Mouse (Mus musculus) hindbrain, embryonic 14.5 days (tissue): ENCODE results near the gene Slc26a1. TPM values are rescaled to one million over a fixed set of nuclear protein-coding genes. Genes with fewer than 3 reads are reported as not detected.

Experiments used
- ATAC-seq: fragments of 200-750 bp; cut with Nextera tagmentation; 2 replicates; pipeline ENCODE4 v1.8.0; 2017; ENCODE audit warnings: moderate number of reproducible peaks, mild to moderate bottlenecking, moderate TSS enrichment, moderate library complexity; ENCODE audit not compliant: low FRiP score
- DNase-seq: peaks from one replicate; pipeline ENCODE4 v3.0.0-alpha.2; 2015; ENCODE audit warnings: low spot score
- H3K27ac ChIP-seq: fragments of 300-500 bp; sonication (generic); 2 replicates; pipeline ENCODE4 v1.5.1; 2014; ENCODE audit warnings: mild to moderate bottlenecking, moderate library complexity
- H3K27me3 ChIP-seq: fragments of 300-500 bp; sonication (generic); 2 replicates; pipeline ENCODE4 v1.6.1; 2014; ENCODE audit warnings: mild to moderate bottlenecking, low read length, mixed read lengths; ENCODE audit not compliant: control insufficient read depth, insufficient read depth
- H3K36me3 ChIP-seq: fragments of 300-500 bp; sonication (generic); replicated peaks from 2 replicates; pipeline ENCODE4 v1.6.1; 2014; ENCODE audit not compliant: control insufficient read depth, insufficient read depth
- H3K4me1 ChIP-seq: fragments of 300-500 bp; sonication (generic); replicated peaks from 2 replicates; pipeline ENCODE4 v1.6.1; 2014; ENCODE audit warnings: antibody characterized with exemption, low read length, mixed read lengths; ENCODE audit not compliant: control insufficient read depth, insufficient read depth
- H3K4me2 ChIP-seq: fragments of 300-500 bp; sonication (generic); replicated peaks from 2 replicates; pipeline ENCODE4 v1.6.1; 2014; ENCODE audit warnings: mild to moderate bottlenecking, moderate library complexity
- H3K4me3 ChIP-seq: fragments of 300-500 bp; sonication (generic); replicated peaks from 2 replicates; pipeline ENCODE4 v1.5.1; 2014; ENCODE audit warnings: mild to moderate bottlenecking, low read length
- H3K9ac ChIP-seq: fragments of 300-500 bp; sonication (generic); 2 replicates; pipeline ENCODE4 v1.6.1; 2014
- H3K9me3 ChIP-seq: fragments of 300-500 bp; sonication (generic); 2 replicates; pipeline ENCODE4 v1.6.1; 2016; ENCODE audit warnings: low read length; ENCODE audit not compliant: control insufficient read depth
- WGBS: fragments of 180-500 bp; shearing (Covaris S2); extraction: QIAGEN DNeasy Blood & Tissue Kit; methylation state at CpG from one replicate; pipeline ENCODE4 v1.1.7; 2014; 5-methylcytosine and 5-hydroxymethylcytosine counted together
- polyA plus RNA-seq: library from polyadenylated mRNA; unstranded; fragments of >200 nt; fragmentation: Nextera tagmentation; extraction: Ambion mirVana; gene quantifications from 2 replicates; pipeline ENCODE4 v1.2.1, GENCODE M21; 2014

Slc26a1 gene
- polyA plus RNA-seq, 1 experiment from 2014 or later: 3.5 TPM

DNA sequence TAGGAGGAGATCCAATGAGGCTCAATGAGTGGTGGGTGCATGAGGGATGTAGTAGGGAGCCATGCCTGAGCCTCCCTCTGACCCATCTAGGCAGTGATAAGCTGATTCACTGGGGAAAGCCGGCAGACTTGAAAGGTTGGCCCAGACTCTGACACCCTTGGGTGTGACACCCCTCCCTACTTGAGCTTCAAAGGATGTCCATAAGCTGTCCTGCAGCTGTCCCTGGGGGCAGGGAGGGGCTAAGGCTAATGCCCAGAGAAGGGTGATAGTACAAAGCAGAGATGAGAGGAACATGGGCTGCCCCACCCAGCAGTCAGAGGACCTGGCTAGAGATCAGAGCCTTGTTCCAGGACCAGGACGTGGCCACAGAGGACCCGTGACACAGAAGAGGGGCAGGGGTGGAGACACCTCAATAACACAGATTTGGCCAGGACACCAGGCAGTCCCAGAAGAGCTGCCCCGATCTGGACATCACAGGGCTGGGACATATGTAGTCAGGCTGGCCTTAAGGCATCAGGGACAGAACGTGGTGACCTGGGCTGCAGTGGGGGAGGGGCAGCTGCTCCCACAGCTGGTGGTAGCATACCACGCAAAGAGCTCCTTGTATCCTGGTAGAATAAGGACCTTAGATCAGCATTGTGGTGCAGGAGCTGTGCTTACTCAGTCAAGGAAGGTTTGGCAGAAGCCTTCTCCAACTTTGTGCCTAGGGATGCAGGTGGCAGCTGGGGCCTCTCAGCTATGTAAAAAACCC is 33.8 kb upstream of the Slc26a1 start:
- H3K27ac ChIP-seq: no peak overlapping the region
- WGBS: 65% methylated on average over 6 of the region's 6 CpGs
- H3K4me2 ChIP-seq: no peak overlapping the region
- H3K4me1 ChIP-seq: no peaks in the 10 kb centered on the region
- H3K9me3 ChIP-seq: no peaks in the 10 kb centered on the region
- no peak for DNase-seq
- H3K9ac ChIP-seq: no peak overlapping the region
- H3K36me3 ChIP-seq: no peaks in the 10 kb centered on the region; the same call in 1 of the 2 replicates
- no peaks in the 10 kb centered on the region for H3K27me3 ChIP-seq
- no peak overlapping the region for H3K4me3 ChIP-seq
- no peak for ATAC-seq

DNA sequence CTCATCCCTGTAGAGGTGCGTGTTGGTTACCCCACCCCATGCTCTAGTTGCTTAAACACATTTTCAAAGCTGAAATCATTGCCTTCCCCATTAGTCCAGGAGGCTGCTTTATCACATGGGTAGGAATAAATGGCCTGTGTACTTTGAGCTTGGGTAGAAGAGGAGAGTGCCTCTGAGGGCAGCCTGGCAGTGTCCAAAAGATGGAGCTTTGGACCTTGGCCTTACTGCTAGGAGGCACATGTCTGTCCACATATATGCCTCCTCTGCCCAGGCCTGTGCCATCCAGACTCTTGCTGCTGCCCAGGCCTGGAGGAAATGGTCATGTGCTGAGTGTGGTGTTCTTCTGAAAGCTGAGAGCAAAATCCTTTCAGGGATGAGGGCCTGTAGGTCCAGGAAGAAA is 33.0 kb upstream of the Slc26a1 start:
- no peaks in the 10 kb centered on the region for H3K9me3 ChIP-seq
- DNase-seq (no peak), ATAC-seq (no peak)
- H3K4me2 ChIP-seq: no peak overlapping the region
- no peak overlapping the region for H3K4me3 ChIP-seq
- no peak overlapping the region for H3K9ac ChIP-seq
- H3K36me3 ChIP-seq: no peaks in the 10 kb centered on the region; the same call in 1 of the 2 replicates
- no peaks in the 10 kb centered on the region for H3K27me3 ChIP-seq
- H3K27ac ChIP-seq: no peak overlapping the region
- H3K4me1 ChIP-seq: no peaks in the 10 kb centered on the region
- WGBS: 100% methylated on average over 1 of the region's 1 CpGs

DNA sequence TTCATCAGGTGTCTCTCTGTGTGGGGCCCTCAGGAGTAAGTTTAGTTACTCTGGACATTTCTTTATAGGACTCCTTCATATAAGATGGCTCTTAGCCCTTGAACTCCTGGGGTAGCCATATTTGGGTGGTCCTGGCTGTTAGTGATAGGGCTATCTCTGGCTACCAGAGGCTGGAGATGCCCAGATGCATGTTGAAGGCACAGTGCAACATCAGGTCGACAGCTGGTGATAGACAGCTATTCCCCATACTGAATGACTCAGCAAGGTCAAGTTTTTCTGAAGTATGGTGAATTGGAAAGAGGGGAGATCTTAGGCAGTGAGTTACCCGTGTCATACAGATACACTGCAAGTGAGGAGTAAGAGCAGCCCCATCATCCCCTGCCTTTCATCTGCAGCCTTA is 32.4 kb upstream of the Slc26a1 start:
- no peak overlapping the region for H3K4me2 ChIP-seq
- no peaks in the 10 kb centered on the region for H3K27me3 ChIP-seq
- no peak overlapping the region for H3K27ac ChIP-seq
- H3K9ac ChIP-seq: no peak overlapping the region
- no peak for DNase-seq
- no peaks in the 10 kb centered on the region; the same call in 1 of the 2 replicates for H3K36me3 ChIP-seq
- no peak for ATAC-seq
- H3K4me1 ChIP-seq: no peaks in the 10 kb centered on the region
- H3K4me3 ChIP-seq: no peak overlapping the region
- H3K9me3 ChIP-seq: no peaks in the 10 kb centered on the region
- 95% methylated on average over 2 of the region's 2 CpGs for WGBS

DNA sequence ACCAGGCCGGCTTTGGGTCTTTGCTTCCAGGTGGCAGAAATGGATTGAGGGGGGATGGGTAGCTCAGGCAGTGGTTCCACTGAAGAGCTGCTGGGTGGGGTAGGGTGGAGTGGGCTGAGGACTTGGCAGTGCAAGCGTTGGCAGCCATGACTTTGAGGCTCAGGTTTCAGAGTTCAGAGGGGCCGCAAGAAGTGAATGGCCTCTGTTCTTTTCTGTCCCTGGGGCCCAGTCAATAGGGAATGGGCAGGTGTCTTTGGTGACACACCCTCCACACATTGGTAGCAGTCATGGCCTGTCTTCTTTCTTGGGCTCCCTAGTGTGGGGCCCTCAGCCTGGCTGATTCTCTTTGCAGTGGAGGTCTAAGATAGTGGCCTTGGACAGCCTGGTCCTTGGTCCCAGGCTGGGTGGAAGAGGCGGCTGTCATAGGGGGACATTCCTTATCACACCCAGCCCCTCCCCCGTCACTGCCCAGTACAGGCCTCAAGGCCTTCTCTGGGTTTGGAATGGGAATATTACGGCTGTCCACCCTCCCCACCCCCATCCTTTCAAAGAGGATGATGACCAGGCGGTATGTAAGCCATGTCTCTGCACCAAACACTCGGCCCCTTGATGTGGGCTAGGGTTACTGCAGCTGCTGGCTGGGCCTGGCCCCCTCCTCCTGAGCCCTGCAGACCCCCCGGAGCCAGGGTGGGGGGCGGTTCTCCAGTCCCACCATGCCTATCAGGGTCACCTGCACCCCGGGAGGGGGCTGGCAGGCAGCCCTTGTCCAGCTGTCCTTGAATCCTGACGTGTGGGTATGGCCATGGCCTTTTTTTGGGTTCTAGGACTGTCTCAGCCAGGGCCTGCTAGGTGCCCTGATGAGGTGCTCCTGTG is 28.6 kb upstream of the Slc26a1 start:
- Histone ChIP-seq H3K36me3 (no peaks in the 10 kb centered on the region; the same call in 1 of the 2 replicates), H3K9ac (no peak overlapping the region), H3K4me3 (no peak overlapping the region), H3K9me3 (no peaks in the 10 kb centered on the region), H3K27me3 (no peaks in the 10 kb centered on the region), H3K4me1 (no peaks in the 10 kb centered on the region), H3K4me2 (no peak overlapping the region), H3K27ac (no peak overlapping the region)
- WGBS: 87% methylated on average over 12 of the region's 12 CpGs
- ATAC-seq (no peak), DNase-seq (no peak)

DNA sequence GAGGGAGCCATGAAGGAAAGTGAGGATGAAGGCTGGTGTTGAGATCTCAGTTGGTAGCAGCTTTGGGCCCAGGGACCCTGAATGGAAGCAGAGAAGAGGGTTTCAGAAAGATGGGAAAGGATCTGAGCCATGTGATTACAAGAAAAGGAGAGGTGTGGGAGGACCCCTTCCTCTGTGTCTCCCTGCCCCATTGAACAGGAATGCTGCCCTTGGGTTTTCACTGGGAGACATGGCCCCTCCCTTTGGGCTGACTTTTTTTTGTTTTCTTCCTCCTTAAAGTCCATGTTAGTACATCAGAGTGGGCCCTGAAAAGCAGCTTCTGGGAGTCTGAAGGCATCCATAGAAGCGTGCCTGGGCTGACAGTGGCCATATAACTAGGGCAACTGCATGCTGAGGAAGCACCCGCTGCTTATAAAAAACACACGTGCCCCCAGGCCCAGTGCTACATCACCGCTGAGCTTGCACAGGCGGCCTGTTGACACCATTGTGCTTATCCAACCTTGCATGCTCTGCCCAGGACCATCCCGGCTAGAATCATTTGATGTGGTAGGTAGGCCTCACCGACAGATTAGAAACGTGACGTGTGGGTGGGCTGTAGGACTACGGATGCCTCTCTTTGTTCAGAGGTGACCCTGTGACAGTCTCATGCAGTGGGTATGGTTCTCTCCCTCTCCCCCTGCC is 26.1 kb upstream of the Slc26a1 start:
- Histone ChIP-seq H3K27me3 (no peaks in the 10 kb centered on the region), H3K9ac (no peak overlapping the region), H3K4me3 (no peak overlapping the region), H3K4me2 (no peak overlapping the region), H3K27ac (no peak overlapping the region), H3K36me3 (no peaks in the 10 kb centered on the region; the same call in 1 of the 2 replicates), H3K9me3 (no peaks in the 10 kb centered on the region), H3K4me1 (peaks cover 4% of the 10 kb centered on the region; the same call in 1 of the 2 replicates)
- 57% methylated on average over 10 of the region's 10 CpGs for WGBS
- DNase-seq (no peak), ATAC-seq (no peak)

DNA sequence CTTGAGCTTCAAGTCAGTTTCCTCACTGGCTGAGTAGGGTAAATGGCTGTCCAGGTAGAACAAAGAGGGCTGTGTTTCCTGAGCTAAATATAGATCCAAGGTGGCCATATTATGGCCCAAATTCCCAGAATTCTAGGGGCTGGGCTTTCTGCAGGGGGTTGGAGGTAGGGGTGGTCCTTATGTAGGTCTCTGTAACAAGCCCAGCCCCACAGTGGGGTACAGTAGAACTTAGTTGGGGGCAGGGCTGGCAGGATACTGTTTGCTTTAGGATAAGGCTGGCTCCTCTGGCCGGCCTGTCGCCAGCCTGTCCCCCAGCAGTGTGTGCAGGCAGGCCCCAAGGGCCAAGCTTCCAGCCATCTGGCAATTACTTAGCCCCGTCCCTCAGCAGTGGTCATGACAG is 25.0 kb upstream of the Slc26a1 start:
- Histone ChIP-seq H3K4me2 (no peak overlapping the region), H3K27me3 (peaks cover 4% of the 10 kb centered on the region; the same call in 1 of the 2 replicates), H3K9ac (no peak overlapping the region), H3K9me3 (no peaks in the 10 kb centered on the region), H3K4me1 (peaks cover 4% of the 10 kb centered on the region; the same call in 1 of the 2 replicates), H3K27ac (no peak overlapping the region), H3K4me3 (no peak overlapping the region), H3K36me3 (no peaks in the 10 kb centered on the region)
- ATAC-seq (no peak), DNase-seq (no peak)
- WGBS: 48% methylated on average over 3 of the region's 3 CpGs

DNA sequence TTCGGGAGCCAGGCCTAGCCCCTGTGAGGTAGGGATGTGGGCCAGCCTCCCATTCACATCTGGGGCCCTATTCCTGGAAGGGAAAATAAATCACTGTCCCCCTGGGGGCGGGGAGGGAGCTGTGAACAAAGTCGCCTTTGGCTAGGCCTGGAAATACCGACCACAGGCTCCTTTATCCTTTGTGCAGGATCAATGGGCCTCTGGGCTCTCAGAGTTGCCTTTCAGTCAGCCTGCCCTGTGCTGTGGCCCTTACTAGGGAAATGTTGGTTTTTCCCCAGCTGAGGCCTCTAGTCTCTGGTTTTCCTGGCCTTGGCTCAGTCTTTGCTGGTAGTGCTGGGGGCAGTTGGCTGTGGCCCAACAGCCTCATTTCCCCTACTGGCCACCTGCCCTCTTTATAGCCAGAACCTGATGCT is 22.0 kb upstream of the Slc26a1 start:
- Histone ChIP-seq H3K36me3 (no peaks in the 10 kb centered on the region), H3K27ac (peak overlapping the region; percentile 47), H3K4me2 (no peak overlapping the region), H3K9me3 (no peaks in the 10 kb centered on the region), H3K4me1 (peaks cover 9% of the 10 kb centered on the region; the same call in 1 of the 2 replicates), H3K27me3 (peaks cover 23% of the 10 kb centered on the region; the same call in 1 of the 2 replicates), H3K9ac (no peak overlapping the region), H3K4me3 (no peak overlapping the region)
- 21% methylated on average over 4 of the region's 4 CpGs for WGBS
- peak; percentile 38; the same call in 1 of the 2 replicates for ATAC-seq
- DNase-seq: peak; percentile 52

DNA sequence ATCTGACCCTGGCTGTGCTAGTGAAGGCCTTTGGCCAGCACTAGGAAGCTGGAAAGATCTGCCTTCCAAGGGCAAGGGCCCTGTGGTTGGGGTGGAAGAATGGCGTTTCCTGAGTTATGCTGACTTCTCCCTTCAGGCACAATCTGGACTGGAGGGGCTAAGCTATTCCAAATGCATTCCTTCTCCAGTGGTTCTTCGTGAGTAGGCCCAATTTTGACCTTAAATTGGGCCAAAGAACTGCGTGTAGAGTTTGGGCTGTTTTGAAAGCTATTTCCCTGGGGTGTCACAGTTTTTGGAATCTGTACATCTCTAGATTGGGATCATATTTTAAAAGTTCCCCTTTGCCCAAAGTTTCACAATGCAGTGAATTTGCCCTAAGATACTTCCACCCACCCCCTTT is 21.2 kb upstream of the Slc26a1 start:
- Histone ChIP-seq H3K4me2 (no peak overlapping the region), H3K36me3 (no peaks in the 10 kb centered on the region), H3K9me3 (no peaks in the 10 kb centered on the region), H3K4me1 (peaks cover 9% of the 10 kb centered on the region; the same call in 1 of the 2 replicates), H3K27ac (peak overlapping the region; percentile 14; the same call in 1 of the 2 replicates), H3K4me3 (no peak overlapping the region), H3K27me3 (peaks cover 30% of the 10 kb centered on the region; the same call in 1 of the 2 replicates), H3K9ac (no peak overlapping the region)
- WGBS: 65% methylated on average over 3 of the region's 3 CpGs
- DNase-seq: no peak
- no peak for ATAC-seq

DNA sequence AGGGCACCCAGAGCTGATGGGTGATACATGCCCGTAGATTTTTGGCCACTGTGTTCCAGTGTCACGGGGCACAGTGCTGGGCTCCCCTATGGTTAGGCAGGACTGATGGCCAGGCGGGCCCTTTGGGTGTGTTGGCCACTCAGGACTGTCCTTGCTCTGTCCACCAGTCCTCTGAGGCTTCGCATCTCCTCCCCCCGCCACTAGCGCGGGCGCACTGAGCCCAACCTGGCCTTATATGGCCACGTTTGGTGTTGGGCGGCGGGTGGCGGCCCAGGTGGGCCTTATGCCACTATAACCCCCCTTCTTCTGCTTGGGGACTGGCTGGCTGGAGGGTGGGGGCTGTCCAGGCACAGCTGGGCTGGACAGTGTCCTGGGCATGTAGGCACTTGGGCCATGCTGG is 20.5 kb upstream of the Slc26a1 start:
- H3K4me3 ChIP-seq: no peak overlapping the region
- no peaks in the 10 kb centered on the region for H3K36me3 ChIP-seq
- no peak overlapping the region for H3K9ac ChIP-seq
- H3K4me1 ChIP-seq: peaks cover 9% of the 10 kb centered on the region; the same call in 1 of the 2 replicates
- WGBS: 95% methylated on average over 12 of the region's 12 CpGs
- no peak overlapping the region for H3K27ac ChIP-seq
- DNase-seq: no peak
- no peaks in the 10 kb centered on the region for H3K9me3 ChIP-seq
- H3K27me3 ChIP-seq: peaks cover 30% of the 10 kb centered on the region; the same call in 1 of the 2 replicates
- no peak overlapping the region for H3K4me2 ChIP-seq
- ATAC-seq: no peak
